Mouse (Mus musculus) lung, embryonic 14.5 days (tissue): ENCODE measurements around the gene Wap. TPM values are rescaled to one million over a fixed set of nuclear protein-coding genes. Genes with fewer than 3 reads are reported as not detected.

ENCODE experiments used
- ATAC-seq: fragments of 200-750 bp; cut with Nextera tagmentation; 2 replicates; pipeline ENCODE4 v1.8.0; 2017; ENCODE audit warnings: mild to moderate bottlenecking, moderate TSS enrichment, moderate library complexity; ENCODE audit not compliant: insufficient read depth
- DNase-seq: peaks from one replicate; pipeline ENCODE4 v3.0.0-alpha.2; 2015
- H3K27ac ChIP-seq: fragments of 300-500 bp; sonication (generic); 2 replicates; pipeline ENCODE4 v1.5.1; 2014; ENCODE audit warnings: low read depth, mild to moderate bottlenecking, moderate library complexity
- H3K27me3 ChIP-seq: fragments of 300-500 bp; sonication (generic); 2 replicates; pipeline ENCODE4 v1.6.1; 2014; ENCODE audit warnings: low read length, control low read depth; ENCODE audit not compliant: insufficient read depth
- H3K36me3 ChIP-seq: fragments of 300-500 bp; sonication (generic); 2 replicates; pipeline ENCODE4 v1.6.1; 2014; ENCODE audit warnings: control low read depth; ENCODE audit not compliant: insufficient read depth
- H3K4me1 ChIP-seq: fragments of 300-500 bp; sonication (generic); 2 replicates; pipeline ENCODE4 v1.6.1; 2014; ENCODE audit warnings: antibody characterized with exemption, control low read depth; ENCODE audit not compliant: insufficient read depth
- H3K4me2 ChIP-seq: fragments of 300-500 bp; sonication (generic); 2 replicates; pipeline ENCODE4 v1.6.1; 2014; ENCODE audit warnings: mild to moderate bottlenecking
- H3K4me3 ChIP-seq: fragments of 300-500 bp; sonication (generic); 2 replicates; pipeline ENCODE4 v1.5.1; 2014; ENCODE audit warnings: low read depth, low read length
- H3K9ac ChIP-seq: fragments of 300-500 bp; sonication (generic); 2 replicates; pipeline ENCODE4 v1.6.1; 2014
- H3K9me3 ChIP-seq: fragments of 300-500 bp; sonication (generic); 2 replicates; pipeline ENCODE4 v1.6.1; 2016; ENCODE audit warnings: low read depth, low read length, control low read depth
- CTCF ChIP-seq: IDR thresholded peaks from 2 replicates; pipeline ENCODE4 v1.5.1; 2016; ENCODE audit warnings: antibody characterized with exemption, low read depth
- WGBS: fragments of 180-500 bp; shearing (Covaris S2); extraction: QIAGEN DNeasy Blood & Tissue Kit; methylation state at CpG from one replicate; pipeline ENCODE4 v1.1.7; 2014; 5-methylcytosine and 5-hydroxymethylcytosine counted together
- polyA plus RNA-seq: library from polyadenylated mRNA; unstranded; fragments of >200 nt; fragmentation: Nextera tagmentation; extraction: Ambion mirVana; gene quantifications from 2 replicates; pipeline ENCODE4 v1.2.1, GENCODE M21; 2014

Wap gene
- polyA plus RNA-seq, 1 experiment from 2014 or later: not detected

GRCm38 (mm10) chr11:6596616-6597015 lies 41.8 kb downstream of the Wap start:
- Histone ChIP-seq H3K4me3 (no peak overlapping the region), H3K9me3 (no peaks in the 10 kb centered on the region), H3K4me2 (no peak overlapping the region), H3K27me3 (no peaks in the 10 kb centered on the region), H3K27ac (no peak overlapping the region), H3K36me3 (peaks cover 68% of the 10 kb centered on the region), H3K4me1 (no peaks in the 10 kb centered on the region), H3K9ac (no peak overlapping the region)
- 77% methylated on average over 3 of the region's 3 CpGs for WGBS
- no peak for TF ChIP-seq CTCF
- DNase-seq (no peak), ATAC-seq (no peak)

GRCm38 (mm10) chr11:6596205-6596604 lies 42.2 kb downstream of the Wap start:
- Histone ChIP-seq H3K27me3 (no peaks in the 10 kb centered on the region), H3K4me1 (no peaks in the 10 kb centered on the region), H3K4me3 (no peak overlapping the region), H3K27ac (no peak overlapping the region), H3K9ac (no peak overlapping the region), H3K9me3 (no peaks in the 10 kb centered on the region), H3K36me3 (peaks cover 71% of the 10 kb centered on the region), H3K4me2 (no peak overlapping the region)
- DNase-seq (no peak), ATAC-seq (no peak)
- no peak for TF ChIP-seq CTCF
- 97% methylated on average over 6 of the region's 6 CpGs for WGBS

- DNase-seq (no peak), ATAC-seq (no peak)
- Histone ChIP-seq H3K4me3 (no peak overlapping the region), H3K36me3 (peaks cover 79% of the 10 kb centered on the region), H3K27me3 (no peaks in the 10 kb centered on the region), H3K9me3 (no peaks in the 10 kb centered on the region), H3K27ac (no peak overlapping the region), H3K4me2 (no peak overlapping the region), H3K4me1 (no peaks in the 10 kb centered on the region), H3K9ac (no peak overlapping the region)
- no peak for TF ChIP-seq CTCF
- 92% methylated on average over 5 of the region's 5 CpGs for WGBS
Observed at GRCm38 (mm10) chr11:6595339-6595738, 43.1 kb downstream of the Wap start.

- DNase-seq (no peak), ATAC-seq (no peak)
- no peaks in the 10 kb centered on the region for H3K27me3 ChIP-seq
- H3K36me3 ChIP-seq: peaks cover 84% of the 10 kb centered on the region
- no peaks in the 10 kb centered on the region for H3K4me1 ChIP-seq
- H3K9ac ChIP-seq: no peak overlapping the region
- no peak overlapping the region for H3K4me3 ChIP-seq
- H3K9me3 ChIP-seq: no peaks in the 10 kb centered on the region
- H3K27ac ChIP-seq: no peak overlapping the region
- no peak overlapping the region for H3K4me2 ChIP-seq
- WGBS: 82% methylated on average over 6 of the region's 6 CpGs
- no peak for TF ChIP-seq CTCF
Observed at GRCm38 (mm10) chr11:6594845-6595244, 43.6 kb downstream of the Wap start.

- Histone ChIP-seq H3K36me3 (peaks cover 99% of the 10 kb centered on the region), H3K9me3 (no peaks in the 10 kb centered on the region), H3K9ac (no peak overlapping the region), H3K27ac (no peak overlapping the region; the same call in 1 of the 2 replicates), H3K4me1 (no peaks in the 10 kb centered on the region), H3K27me3 (no peaks in the 10 kb centered on the region), H3K4me3 (no peak overlapping the region), H3K4me2 (no peak overlapping the region)
- no peak for DNase-seq
- ATAC-seq: no peak
- TF ChIP-seq CTCF: no peak
- 62% methylated on average over 11 of the region's 11 CpGs for WGBS
Observed at GRCm38 (mm10) chr11:6593406-6593805, 45.0 kb downstream of the Wap start.

GRCm38 (mm10) chr11:6590933-6591675 lies 47.3 kb downstream of the Wap start:
- Histone ChIP-seq H3K4me1 (no peaks in the 10 kb centered on the region), H3K27me3 (no peaks in the 10 kb centered on the region), H3K9ac (no peak overlapping the region), H3K4me3 (no peak overlapping the region), H3K4me2 (no peak overlapping the region), H3K9me3 (no peaks in the 10 kb centered on the region), H3K27ac (no peak overlapping the region), H3K36me3 (peaks cover 94% of the 10 kb centered on the region)
- 83% methylated on average over 10 of the region's 10 CpGs for WGBS
- DNase-seq (no peak), ATAC-seq (no peak)
- no peak for TF ChIP-seq CTCF

- Histone ChIP-seq H3K4me3 (no peak overlapping the region), H3K27ac (no peak overlapping the region), H3K4me2 (no peak overlapping the region), H3K36me3 (peaks cover 94% of the 10 kb centered on the region), H3K4me1 (no peaks in the 10 kb centered on the region), H3K27me3 (no peaks in the 10 kb centered on the region), H3K9me3 (no peaks in the 10 kb centered on the region), H3K9ac (no peak overlapping the region)
- ATAC-seq: no peak
- no peak for DNase-seq
- WGBS: 85% methylated on average over 7 of the region's 7 CpGs
- TF ChIP-seq CTCF: no peak
Observed at GRCm38 (mm10) chr11:6589838-6590237, 48.6 kb downstream of the Wap start.
